Mouse (Mus musculus): Measurements from ENCODE around the gene Myo16. TPM values are rescaled to one million over a fixed set of nuclear protein-coding genes. Genes with fewer than 3 reads are reported as not detected.

The Myo16 gene
- total RNA-seq, 2 experiments from 2014 or later: 1.1 to 1.3 TPM

DNA sequence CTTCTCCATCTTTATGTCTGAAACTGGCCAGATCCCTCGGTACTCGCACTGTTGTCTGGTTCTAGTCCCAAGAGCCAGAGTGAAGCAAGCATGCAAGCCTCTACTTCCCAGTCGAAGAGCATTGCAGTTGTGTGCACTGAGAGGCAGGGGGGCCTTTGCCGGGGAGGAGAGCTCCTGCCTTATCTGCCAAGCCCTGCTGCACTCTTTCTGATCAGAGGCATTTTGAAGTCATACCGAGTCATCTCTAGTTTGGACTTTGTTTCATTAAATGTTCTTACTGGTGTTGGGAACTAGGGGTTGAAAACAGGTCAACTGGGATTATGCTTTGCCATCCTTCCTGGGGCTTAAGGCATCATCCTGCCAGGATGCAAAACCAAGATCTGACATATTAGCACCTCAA is 445.2 kb downstream of the Myo16 start:
- no peak for DNase-seq (ENCODE audit: low spot score in 2 of 2)

DNA sequence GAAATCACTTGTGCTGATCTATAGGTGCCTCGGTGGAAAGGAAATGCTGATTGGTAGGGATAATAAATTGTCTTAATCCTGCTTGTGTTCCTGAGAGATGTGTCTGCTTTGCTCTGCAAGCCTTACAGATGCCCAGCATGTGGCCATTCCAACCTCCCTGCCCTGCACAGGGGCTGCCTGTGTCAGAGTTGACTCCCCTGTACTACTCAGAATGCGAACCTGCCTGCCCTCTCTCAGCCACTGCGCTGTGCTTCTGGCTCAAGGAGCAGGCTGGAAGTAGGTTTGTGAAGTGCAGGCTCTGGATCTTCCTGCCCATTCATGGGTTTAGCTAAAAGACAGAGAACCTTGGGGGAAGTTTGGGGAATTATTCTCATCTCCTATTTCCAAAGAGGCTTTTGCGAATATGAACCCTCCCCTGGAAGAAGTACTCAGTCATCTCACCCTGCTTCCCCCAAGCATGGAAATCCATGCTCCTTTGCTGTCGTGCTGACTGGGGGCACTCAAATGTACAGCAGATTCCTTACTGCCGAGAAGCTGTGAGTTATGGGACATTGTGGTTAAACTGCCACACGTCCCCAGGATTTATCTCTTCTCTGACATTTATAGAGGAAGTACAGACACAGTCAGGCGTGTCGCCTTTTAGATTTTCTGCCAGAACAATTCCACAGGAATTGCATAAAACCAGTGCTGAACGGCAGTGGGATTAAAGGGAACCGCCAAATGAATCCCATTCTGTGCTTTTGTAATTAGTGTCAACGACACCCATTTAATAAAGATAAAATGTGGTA is 452.5 kb downstream of the Myo16 start:
- DNase-seq (ENCODE audit: low spot score in 2 of 2): no peak

DNA sequence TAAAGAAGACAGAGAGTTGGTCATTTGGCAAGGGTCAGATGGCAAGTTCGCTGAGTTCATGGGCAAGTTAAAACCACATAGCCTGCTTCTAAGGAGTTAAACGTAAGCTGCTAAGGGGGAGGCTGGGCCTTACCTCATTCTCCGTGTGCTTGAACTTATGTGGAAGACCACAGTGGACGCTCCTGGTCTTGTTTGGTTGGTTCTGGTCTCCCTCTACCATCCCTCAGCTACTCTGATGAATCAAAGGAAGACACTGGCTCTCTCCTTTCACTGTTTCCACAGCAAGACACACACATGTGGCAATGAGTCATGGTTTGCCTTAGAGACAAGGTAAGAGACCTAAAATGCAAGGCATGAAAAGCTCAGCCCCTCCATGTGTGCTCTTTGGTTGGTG is 453.1 kb downstream of the Myo16 start:
- DNase-seq (ENCODE audit: low spot score in 2 of 2): no peak

DNA sequence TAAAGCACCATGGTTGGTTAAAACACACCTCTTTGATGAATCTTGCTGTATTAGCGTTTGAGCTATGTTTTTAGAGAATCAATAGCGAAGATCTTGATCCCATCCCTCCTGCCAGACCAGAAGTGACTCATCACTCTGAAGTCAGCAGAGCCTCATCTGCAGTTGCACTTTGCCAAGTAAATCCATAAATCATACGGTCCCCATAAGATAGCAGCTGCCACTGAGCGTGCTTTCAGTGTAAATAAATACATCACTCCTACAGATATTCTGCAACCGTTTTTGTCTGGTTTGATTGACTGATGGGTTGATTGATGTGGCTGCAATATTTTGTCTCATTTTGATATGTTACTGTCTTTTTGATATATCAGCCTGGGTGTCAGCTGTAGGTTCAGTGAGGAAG is 457.9 kb downstream of the Myo16 start:
- DNase-seq (ENCODE audit: low spot score in 2 of 2): no peak

DNA sequence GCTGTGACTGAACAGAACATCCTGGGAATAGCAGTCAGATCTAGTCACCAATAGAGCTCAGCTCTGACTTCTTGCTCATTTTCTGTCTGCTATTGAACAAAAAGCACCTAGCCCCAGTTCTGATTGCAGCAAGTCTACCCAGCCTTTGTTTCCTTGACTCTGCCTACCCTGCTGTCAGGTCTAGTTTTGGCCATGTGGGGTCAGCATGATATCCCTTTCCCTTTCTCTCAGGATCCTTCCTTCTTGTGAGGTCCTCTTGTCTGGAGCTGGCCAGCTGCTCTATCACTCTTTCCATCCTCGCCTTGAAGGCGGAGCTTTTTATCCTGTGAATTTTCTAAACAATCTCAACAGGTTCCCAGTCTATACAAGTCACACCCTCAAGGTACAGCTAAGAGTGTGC is 459.7 kb downstream of the Myo16 start:
- DNase-seq (ENCODE audit: low spot score in 2 of 2): no peak

DNA sequence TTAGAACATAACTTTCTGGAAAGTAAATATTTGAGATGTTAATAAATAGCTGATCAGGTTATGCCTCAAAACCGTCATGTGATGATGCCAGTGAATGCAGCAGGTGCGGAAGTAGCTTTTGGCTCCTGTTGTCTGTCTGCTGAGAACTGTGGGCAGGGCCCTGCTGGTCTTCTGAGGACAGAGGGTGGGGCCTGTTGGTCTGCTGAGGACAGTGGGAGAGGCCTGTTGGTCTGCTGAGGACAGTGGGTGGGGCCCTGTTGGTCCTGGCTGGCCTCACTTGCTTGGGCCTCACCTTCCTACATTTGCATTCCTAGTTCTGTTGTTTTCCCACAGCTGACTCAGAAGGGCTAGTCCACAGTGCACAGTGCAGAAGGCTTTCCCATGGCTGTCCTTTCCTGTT is 466.0 kb downstream of the Myo16 start:
- DNase-seq (ENCODE audit: low spot score in 2 of 2): no peak

DNA sequence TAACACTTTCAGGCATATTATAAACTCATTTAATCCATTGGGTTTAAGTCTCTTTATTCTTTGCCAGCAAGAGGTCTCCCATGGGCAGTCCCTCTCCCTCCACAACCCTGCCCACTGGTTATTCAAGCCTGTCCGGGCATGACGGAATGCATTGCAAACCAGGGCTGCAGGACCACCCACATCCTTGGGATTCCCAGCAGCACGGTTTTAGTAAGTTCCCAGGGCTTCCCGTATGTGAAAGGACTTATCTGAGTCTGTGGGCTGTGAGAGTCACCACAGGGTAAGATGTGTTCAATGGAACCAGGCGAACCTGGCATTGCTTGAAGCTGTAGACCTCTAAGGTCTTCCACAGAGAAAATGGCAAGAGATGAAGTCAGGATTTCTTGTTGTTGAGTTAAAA is 471.6 kb downstream of the Myo16 start:
- no peak for DNase-seq (ENCODE audit: low spot score in 2 of 2)

DNA sequence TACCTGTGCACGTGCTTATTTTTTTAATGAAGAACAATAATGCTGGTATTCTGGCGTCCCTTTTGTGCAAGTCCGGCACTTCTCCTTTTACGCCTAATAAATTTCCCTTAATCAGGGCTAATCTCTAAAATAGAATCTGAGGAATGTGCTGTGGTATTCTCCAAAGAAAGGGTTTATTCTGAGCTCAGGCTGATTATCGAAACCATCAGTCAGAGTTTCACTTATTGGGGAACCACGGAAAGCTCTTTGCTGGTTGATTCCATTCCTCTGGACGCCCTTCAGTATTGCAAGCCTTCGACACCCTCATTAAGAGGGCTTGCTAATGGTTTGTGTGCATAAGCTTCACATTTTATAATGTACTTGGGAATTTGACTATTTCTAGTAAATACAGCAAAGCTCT is 475.0 kb downstream of the Myo16 start:
- DNase-seq (ENCODE audit: low spot score in 2 of 2): no peak

DNA sequence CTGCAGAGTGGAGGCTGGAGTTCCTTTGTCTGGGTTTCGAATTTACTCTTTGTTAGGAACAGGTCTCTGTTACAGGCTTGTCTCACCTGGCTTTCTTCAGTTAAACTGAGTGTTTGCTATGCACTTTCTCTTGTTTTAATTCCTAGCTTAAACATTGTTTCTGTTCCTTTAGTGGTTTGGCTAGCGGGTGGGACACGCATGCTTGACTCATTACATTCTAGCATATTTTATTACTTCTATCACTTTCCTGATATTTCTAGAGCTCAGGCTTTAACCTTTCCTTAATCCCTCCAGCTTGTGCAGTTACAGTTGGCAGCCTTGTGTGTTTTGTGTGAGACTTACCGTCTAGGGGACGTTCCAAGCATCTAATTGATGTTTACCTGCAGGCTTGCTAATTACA is 476.2 kb downstream of the Myo16 start:
- DNase-seq (ENCODE audit: low spot score in 2 of 2): no peak

DNA sequence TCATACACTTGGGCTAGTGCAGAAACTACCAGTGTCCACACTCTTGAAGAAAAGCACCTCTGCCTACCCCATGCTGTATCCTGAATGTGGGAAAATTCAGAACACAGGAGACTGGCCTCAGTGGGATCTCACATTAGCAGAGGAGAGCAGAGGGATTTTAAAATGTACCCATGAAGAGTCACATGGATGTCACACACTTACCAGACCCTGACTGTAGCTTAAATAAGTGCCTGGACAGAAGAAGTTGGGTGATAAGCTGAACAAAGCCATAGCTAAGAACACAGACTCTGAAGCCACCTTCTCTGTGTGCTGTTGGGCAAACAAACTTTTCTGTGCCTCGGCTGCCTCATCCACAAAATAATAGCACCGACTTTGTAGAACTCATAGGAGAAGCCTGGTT is 477.3 kb downstream of the Myo16 start:
- DNase-seq (ENCODE audit: low spot score in 2 of 2): no peak

DNA sequence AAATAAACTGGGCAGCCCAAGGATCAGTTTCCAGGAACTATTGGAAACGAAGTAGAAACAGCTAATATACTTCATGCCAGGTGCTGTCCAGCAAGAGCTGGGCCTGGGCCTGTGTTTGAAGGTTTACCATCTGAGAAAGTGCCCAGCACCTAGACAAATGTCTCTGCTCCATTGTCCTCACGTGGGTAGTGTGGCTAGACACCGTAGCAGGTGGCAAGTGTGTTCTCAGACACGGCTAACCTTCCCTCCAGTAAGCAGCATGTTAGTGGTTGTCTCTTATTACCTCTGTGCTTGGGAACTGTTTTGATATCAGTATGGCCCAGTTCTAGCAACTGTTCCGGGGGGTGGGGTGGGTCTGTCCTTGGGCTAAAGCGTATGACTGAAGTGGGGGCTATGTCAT is 478.9 kb downstream of the Myo16 start:
- DNase-seq (ENCODE audit: low spot score in 2 of 2): no peak

DNA sequence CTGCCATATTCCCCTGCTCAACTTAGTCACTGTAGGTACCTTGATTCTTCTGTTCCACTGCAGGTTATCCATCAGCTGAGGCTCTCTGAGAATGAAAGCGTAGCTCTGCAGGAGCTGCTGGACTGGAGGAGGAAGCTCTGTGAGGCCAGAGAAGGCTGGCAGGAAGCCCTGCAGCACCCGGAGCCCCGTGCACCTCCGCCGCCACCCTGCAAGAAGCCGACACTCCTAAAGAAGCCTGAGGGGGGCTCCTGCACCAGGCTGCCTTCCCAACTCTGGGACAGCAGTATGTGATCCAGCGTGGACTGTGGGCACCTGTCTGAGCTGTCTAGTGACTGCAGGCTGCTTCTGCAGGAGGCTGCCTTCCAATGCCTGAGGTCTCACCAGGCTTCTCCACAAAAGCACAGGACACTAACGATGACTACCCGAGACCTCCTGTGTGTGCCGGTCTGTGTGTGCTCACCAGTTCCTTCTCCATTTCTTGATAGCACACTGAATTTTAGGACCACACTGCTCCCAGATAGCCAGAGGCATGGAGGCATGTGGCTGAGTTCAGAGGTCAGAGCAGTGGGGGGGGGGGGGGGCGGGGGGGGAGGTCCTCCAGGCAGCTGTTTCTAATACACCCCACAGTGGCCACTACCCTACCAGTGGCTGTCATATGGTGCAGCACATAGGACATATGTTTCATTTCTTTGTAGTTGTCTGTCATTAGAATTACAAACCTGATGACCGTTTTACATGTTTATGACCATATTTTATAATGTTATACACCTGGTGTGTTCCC is 479.8 kb downstream of the Myo16 start:
- DNase-seq (ENCODE audit: low spot score in 2 of 2): no peak

DNA sequence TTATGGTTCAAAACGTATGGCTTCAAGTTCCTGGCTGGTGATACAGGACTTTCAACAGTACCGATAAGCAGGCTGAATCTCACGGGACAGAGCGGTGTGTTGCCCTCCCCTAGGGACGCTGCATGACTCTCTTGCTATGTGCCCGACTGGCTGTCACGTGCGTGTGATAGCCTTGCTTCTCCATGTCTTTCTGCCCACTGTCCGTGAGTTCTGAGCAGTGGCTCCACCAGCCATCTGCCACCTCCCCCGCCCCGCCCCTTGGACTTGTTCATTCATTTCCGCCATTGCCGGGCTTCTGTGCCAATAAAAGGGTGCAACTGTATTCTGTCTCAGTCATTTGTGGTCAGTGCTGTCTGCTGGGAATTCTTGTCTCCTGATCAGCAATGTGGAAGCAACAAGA is 480.7 kb downstream of the Myo16 start:
- DNase-seq (ENCODE audit: low spot score in 2 of 2): no peak

DNA sequence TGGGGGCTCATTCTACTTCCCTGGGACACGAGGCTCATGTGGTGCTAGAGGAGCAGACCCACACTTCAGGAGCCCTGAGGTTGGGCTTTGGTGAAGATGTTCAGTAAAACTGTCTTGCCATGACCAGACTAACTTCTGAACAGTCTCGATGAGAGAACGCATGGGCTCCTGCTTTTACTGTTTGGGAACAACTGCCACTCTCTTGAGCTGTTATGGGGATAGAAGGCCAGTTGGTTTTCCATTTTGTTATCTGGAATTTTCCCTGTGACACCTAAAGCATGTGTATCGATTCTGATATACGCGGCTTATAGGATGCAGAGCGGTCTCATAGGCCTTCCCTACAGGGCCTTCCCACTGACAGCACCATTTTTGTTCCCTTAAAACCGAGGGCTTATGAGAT is 485.2 kb downstream of the Myo16 start:
- DNase-seq (ENCODE audit: low spot score in 2 of 2): no peak

DNA sequence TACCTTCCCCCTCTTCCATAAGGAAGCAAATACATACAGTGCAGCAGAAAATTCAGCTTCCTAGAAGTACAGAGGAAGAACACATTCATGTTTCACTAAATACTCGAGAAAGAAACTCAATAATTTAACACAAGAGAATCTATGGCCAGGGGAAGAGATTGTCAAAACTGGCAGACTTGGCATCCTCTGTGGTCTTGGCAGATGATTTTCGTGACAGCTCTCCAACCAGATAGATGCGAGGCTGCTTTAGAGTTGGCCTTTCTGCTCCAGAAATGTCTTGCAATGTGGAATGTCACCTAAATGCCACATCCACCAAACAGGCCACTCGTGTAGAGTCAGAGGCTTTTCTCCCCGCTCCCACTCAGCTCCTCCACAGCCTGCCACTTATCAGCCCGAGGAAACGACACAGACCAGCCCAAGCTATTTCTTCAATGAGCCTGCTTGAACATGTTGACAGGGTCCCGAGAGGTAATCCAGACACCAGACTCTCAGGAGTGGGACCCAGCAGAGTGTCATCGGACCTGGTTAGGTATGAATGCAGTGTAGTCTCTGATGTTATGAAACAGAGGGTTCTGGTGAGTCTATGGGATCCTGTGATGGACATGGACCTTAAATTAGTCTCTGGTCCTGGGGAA is 486.6 kb downstream of the Myo16 start:
- DNase-seq (ENCODE audit: low spot score in 2 of 2): no peak

DNA sequence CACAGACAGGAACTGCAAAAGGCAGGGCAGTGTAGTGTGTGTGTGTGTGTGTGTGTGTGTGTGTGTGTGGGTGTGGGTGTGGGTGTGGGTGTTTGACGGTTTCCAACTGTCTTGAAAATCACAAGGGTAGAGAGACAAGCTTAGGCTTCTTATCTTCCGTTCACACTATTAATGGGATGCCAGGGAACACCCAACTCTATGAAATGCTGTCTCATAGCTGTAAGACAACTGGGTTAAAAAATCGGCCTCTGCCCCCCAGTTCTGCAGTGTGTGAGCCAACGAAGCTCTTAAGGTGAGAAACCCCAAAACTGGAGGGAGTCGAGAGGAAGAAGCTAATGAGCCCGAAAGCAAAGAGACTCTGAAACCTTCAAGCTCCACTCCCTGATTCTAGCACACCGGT is 487.1 kb downstream of the Myo16 start:
- DNase-seq (ENCODE audit: low spot score in 2 of 2): no peak

DNA sequence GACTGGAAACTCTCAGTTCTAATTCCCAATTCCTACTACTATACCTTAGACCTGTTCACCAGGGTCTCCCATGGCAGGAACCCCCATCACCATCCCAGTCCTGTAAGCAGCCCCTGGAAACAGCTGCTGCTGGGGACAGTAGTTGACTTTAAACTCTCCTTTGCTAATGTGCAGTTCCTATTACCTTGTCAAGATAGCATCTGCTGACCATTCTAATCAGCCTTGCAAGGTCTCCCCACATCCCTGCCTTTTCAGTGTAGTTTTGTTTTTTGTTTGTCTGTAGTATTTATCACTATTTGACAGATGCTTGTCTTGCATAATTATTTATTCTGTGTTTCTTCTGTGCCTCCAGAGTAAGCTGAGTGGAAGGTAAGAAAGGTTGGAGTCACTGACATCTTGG is 487.6 kb downstream of the Myo16 start:
- DNase-seq (ENCODE audit: low spot score in 2 of 2): no peak

DNA sequence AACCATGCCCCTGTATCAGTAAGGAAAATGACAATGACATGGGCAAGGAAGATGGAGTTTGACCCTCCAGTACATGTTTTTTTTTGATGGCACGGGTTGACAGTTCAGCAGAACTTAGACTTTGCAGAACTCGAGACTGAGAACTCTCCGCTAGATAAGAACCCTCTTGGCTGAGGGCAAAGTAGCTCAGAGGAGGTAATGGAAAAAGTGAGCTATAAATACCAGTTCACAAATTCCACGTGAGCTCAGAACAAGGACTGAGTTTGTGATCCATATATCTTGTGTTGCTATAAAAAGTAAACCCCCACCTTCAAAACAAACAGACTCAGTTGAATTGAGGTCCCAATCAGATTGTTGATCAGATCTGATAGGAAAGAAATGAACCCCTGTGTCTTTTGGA is 489.5 kb downstream of the Myo16 start:
- no peak for DNase-seq (ENCODE audit: low spot score in 2 of 2)

DNA sequence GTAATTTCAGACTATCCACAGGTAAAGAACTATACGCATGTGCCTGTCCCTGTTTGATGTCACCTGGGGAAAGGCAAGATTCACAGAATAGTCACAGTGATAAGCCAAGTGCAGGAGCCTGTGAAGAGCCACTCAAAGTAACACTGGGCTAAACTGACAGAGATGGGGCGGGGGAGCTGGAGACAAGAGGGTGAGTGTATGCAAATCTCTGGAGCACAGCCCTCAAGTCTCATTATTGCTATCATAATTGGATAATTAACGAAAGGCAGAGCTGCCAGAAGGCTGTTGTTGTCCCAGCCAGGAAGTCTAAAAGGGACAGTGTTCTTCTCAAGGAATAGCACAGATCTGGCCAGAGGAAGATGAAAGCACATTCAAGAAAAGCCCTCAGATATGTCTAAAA is 490.8 kb downstream of the Myo16 start:
- DNase-seq (ENCODE audit: low spot score in 2 of 2): no peak

DNA sequence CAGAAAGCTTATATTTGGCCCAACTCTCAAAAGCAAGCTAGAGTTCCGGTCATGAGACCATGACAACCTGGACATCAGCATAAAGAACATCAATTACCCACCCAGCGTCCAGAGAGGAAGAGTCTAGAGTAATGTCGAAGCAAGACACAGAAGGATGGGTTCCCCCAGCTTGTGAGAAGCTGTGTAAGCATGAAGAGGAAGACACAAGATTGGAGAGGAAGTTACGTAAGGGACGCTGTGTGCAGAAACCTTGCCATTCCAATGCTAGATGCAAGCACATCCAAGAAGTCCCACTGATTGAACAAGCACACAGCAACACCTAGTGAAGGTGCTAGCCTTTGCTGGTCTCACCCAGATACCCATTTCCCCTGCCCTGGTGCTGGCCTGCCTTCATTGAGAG is 492.0 kb downstream of the Myo16 start:
- DNase-seq (ENCODE audit: low spot score in 2 of 2): no peak

DNA sequence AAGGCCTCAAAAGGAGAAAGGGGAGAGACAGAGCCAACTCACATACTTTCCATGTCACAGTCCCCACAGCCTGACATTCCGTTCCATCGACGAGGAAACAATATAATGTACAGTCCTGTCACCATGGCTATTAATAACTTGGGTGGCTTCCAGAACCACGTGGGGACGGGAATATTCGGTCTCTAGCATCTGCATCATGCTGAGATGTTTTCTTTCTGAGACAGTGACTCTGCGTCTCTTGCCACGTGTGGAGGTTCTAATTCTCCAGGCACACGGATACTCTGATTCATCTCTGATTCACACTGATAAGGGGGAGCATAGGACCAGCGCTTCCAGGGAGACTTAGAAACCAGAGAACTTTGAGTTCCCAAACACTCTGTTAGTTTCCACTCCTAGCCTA is 492.8 kb downstream of the Myo16 start:
- DNase-seq (ENCODE audit: low spot score in 2 of 2): no peak

DNA sequence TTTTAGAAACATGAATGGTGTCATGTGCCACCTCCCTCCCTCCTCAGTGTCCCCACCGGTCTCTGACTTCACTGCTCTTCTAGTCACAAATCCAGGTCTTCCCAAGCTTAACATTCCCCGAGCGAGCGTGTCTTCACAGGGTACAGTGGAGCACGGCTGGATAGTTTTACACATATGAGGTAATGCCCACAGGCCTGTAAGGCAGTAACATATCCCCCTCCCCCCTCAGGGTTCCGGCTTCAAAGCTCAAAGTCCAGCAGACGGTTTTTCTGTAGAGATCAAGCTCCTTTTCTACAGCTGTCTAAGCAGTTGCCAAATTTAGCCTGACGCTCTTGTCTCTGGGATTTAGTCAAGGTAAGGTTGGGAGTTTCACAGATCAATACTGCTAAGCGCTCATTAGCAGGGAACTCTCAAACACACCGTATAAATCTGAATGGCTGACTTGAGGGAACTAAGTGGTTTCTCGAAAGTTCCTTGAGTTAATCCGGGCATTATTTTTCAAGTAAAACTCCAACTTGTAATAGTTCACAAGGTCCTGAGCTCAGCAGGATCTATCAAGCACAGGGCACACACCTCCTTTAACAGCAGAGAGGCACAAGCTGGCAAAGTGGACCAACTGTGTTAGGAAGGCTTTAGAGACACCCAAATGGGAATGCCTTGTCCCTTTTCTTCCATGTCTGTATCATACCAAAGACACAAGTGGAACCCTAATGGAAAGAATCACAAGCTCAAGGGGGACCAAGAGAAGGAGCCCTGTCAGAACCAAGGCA is 498.0 kb downstream of the Myo16 start:
- DNase-seq (ENCODE audit: low spot score in 2 of 2): no peak

Measured in adrenal gland, postnatal 4 days (tissue).